Mouse (Mus musculus) spleen, adult 2 months (tissue): ENCODE results near the gene Gm4881.

Experiments
- CTCF ChIP-seq: fragments of 200-500 bp; IDR thresholded peaks from 2 replicates; pipeline ENCODE4 v1.5.1; 2011; ENCODE audit warnings: mild to moderate bottlenecking, inconsistent platforms; ENCODE audit not compliant: insufficient read depth, insufficient read length, insufficient replicate concordance; ENCODE audit errors: extremely low read depth
- POLR2A ChIP-seq: fragments of 200-500 bp; IDR thresholded peaks from 2 replicates; pipeline ENCODE4 v1.6.1; 2011; ENCODE audit warnings: low read depth, low read length, inconsistent platforms

DNA sequence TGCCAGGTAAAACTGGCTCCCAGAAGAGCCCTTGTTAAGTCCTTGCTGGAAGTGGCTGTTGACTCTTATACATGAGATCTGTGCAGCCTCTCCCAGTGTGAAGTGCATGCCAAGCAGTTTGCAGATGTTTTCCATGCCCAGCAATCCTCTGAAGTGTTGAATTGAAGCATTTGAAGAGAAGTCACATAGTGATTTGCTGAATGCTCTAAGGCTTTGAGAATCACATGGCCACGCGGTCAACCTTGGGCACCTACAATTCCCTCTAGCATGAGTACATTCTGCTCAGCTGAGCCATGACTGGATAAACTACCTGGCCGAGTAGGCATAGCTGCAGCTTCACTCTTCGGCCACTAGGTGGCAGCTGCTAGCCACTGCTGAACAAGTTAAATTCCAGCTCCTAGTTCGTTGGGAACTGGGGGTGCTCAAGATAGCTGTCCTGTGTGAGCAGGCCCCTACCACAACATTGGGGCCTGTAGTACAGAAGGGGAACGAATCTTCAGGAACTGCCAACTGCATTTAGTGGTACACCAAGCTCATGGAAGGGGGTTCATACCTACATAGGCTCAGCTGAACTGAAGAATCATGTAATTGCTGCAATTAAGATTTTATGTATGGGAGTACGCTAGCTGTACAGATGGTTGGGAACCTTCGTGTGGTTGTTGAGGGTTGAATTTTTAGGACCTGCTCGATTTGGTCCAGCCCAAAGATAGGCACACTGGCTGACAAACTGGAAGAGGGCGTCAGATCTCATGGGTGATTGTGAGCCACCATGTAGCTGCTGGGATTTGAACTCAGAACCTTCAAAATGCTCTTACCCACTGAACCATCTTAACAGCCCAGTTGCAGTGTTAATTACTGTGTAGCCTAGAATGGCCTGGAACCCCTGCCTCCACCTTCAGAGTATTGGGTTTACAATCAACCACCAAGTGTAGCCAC lies 53.7 kb downstream of the Gm4881 start:
- TF ChIP-seq CTCF, result peak; percentile 94; the same call in 1 of the 2 replicates
- TF ChIP-seq POLR2A, result no peak
